Mouse (Mus musculus): ENCODE measurements around the gene Htr2b. TPM values are rescaled to one million over a fixed set of nuclear protein-coding genes. Genes with fewer than 3 reads are reported as not detected.

Gene Htr2b
- polyA plus RNA-seq, 1 experiment: not detected

DNA sequence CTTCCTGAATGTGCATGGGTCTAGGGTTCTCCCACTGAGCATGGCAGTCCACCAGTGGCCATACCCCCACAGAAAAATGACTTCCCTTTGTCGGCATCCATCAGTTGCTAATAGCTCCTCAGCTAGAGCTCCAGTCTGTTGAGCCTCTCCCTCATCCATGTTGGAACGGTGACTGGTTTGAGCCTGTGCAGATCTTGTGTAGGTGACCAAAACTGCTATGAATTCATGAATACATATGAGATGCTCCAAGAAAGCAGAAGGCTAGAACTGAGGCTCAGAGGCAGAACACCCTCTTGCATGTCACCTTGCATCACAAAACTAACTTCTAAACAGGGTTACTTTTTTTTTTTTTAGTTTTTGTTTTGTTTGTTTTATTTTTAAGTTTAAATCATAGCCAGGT, 35.2 kb downstream of the Htr2b start:
- DNase-seq (ENCODE audit: low read depth): no peak
- TF ChIP-seq POLR2A (IDR thresholded peaks at IDR 0.05; ENCODE audit: borderline replicate concordance, extremely low read depth, insufficient read depth, insufficient read length, poor library complexity, severe bottlenecking): no peak
- TF ChIP-seq CTCF (IDR thresholded peaks at IDR 0.05; ENCODE audit: borderline replicate concordance, extremely low read depth, insufficient read depth, insufficient read length): no peak

- DNase-seq (ENCODE audit: low read depth): peak; percentile 98
- TF ChIP-seq CTCF (IDR thresholded peaks at IDR 0.05; ENCODE audit: borderline replicate concordance, extremely low read depth, insufficient read depth, insufficient read length) (peak; percentile 79; the same call in 1 of the 2 replicates), POLR2A (IDR thresholded peaks at IDR 0.05; ENCODE audit: borderline replicate concordance, extremely low read depth, insufficient read depth, insufficient read length, poor library complexity, severe bottlenecking) (peak; percentile 65; the same call in 1 of the 2 replicates)
Observed at GRCm38 (mm10) chr1:86064271-86064991, 47.3 kb downstream of the Htr2b start, which contains the start of gene Psmd1. TSS of gene Psmd1 (plus strand) at chr1:86064387.

- no peak for DNase-seq (ENCODE audit: low read depth)
- no peak for TF ChIP-seq POLR2A (IDR thresholded peaks at IDR 0.05; ENCODE audit: borderline replicate concordance, extremely low read depth, insufficient read depth, insufficient read length, poor library complexity, severe bottlenecking)
- TF ChIP-seq CTCF (IDR thresholded peaks at IDR 0.05; ENCODE audit: borderline replicate concordance, extremely low read depth, insufficient read depth, insufficient read length): no peak; the same call in 1 of the 2 replicates
Observed at GRCm38 (mm10) chr1:86062523-86062922, 49.2 kb downstream of the Htr2b start.

DNA sequence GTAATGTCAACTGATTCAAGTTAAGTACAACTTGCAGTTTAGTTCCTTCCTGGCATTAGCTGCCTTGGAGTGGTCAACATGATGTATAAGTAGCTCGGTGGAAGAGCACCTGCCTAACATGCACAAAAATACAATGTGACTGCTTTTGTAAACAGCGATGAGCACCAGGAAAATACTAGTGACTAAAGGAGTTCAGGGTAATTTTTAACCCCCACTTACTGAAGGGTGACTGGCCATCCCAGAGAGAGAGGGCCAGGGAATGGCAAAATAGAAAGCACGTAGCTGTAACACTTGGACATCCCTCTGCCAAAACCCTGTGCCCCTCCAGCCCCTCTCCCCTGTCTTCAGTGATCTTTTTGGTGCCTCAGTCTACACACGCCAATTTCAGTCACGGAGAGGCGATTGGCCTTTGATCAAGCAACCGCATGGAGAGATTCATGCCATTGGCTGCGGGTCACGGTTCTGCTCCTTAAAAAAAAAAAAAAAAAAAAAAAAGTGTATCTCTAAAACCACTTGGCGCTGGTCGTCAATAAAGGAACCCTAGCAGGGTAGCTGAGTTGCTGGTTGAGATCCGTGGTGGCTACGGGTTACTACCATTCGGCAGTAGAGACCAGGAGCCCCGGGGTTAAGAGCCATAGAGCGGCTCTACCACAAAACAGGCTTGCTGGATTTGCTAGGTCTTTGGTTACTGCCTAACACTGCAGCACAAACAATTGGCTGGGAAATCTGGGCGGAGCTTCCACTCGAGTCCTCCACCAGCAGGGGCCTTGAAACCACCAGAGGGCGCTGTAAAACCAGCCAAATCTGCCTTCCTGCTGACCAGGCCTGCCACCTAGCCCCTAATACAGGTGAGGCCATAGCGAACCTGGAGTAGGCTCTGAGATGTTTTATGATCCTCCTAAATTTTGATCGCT, 52.7 kb downstream of the Htr2b start:
- peak; percentile 96 for TF ChIP-seq CTCF (IDR thresholded peaks at IDR 0.05; ENCODE audit: borderline replicate concordance, extremely low read depth, insufficient read depth, insufficient read length)
- peak; percentile 35; the same call in 1 of the 2 replicates for TF ChIP-seq POLR2A (IDR thresholded peaks at IDR 0.05; ENCODE audit: borderline replicate concordance, extremely low read depth, insufficient read depth, insufficient read length, poor library complexity, severe bottlenecking)
- DNase-seq (ENCODE audit: low read depth): peak; percentile 97

GRCm38 (mm10) chr1:86056284-86056683, 55.5 kb downstream of the Htr2b start:
- no peak for DNase-seq (ENCODE audit: low read depth)
- TF ChIP-seq POLR2A (IDR thresholded peaks at IDR 0.05; ENCODE audit: borderline replicate concordance, extremely low read depth, insufficient read depth, insufficient read length, poor library complexity, severe bottlenecking): no peak
- TF ChIP-seq CTCF (IDR thresholded peaks at IDR 0.05; ENCODE audit: borderline replicate concordance, extremely low read depth, insufficient read depth, insufficient read length): no peak

- peak; percentile 56 for DNase-seq (ENCODE audit: low read depth)
- TF ChIP-seq CTCF (IDR thresholded peaks at IDR 0.05; ENCODE audit: borderline replicate concordance, extremely low read depth, insufficient read depth, insufficient read length): no peak
- no peak for TF ChIP-seq POLR2A (IDR thresholded peaks at IDR 0.05; ENCODE audit: borderline replicate concordance, extremely low read depth, insufficient read depth, insufficient read length, poor library complexity, severe bottlenecking)
Observed at GRCm38 (mm10) chr1:86054943-86055342, 56.8 kb downstream of the Htr2b start.

- DNase-seq (ENCODE audit: low read depth): peak; percentile 95
- TF ChIP-seq CTCF (IDR thresholded peaks at IDR 0.05; ENCODE audit: borderline replicate concordance, extremely low read depth, insufficient read depth, insufficient read length): no peak
- no peak for TF ChIP-seq POLR2A (IDR thresholded peaks at IDR 0.05; ENCODE audit: borderline replicate concordance, extremely low read depth, insufficient read depth, insufficient read length, poor library complexity, severe bottlenecking)
Observed at GRCm38 (mm10) chr1:86053198-86053921, 58.4 kb downstream of the Htr2b start.

Other genes starting within 250 kb of the Htr2b start
- gene Itm2c, start 217.7 kb downstream of the Htr2b start, polyA plus RNA-seq (2012; rRNA removed): 160 and 168 TPM in 2 replicates
- gene 4933407L21Rik, start 183.5 kb downstream of the Htr2b start, polyA plus RNA-seq (2012; rRNA removed): 6.9 and 7.5 TPM in 2 replicates
- 0.01 TPM in 1 of 2 replicates, not detected in the other for gene Gpr55, start 151.0 kb downstream of the Htr2b start, polyA plus RNA-seq (2012; rRNA removed)
- gene Spata3, start 95.2 kb downstream of the Htr2b start, polyA plus RNA-seq (2012; rRNA removed): 0.14 and 0.29 TPM in 2 replicates
- gene 2810459M11Rik, start 66.1 kb downstream of the Htr2b start, polyA plus RNA-seq (2012; rRNA removed): 7.7 and 9.4 TPM in 2 replicates
- gene Psmd1, start 47.6 kb downstream of the Htr2b start, polyA plus RNA-seq (2012; rRNA removed): 88.0 and 89.0 TPM in 2 replicates
- gene Gm21972, start 21.7 kb upstream of the Htr2b start, polyA plus RNA-seq (2012; rRNA removed): 0.74 and 1.3 TPM in 2 replicates
- 22.4 and 23.9 TPM in 2 replicates for gene Armc9, start 42.8 kb upstream of the Htr2b start, polyA plus RNA-seq (2012; rRNA removed)
- gene B3gnt7, start 190.9 kb upstream of the Htr2b start, polyA plus RNA-seq (2012; rRNA removed): 5.6 and 5.8 TPM in 2 replicates
- gene Ncl, start 247.4 kb upstream of the Htr2b start, polyA plus RNA-seq (2012; rRNA removed): 42.5 and 135 TPM in 2 replicates

All from brain, embryonic 14.5 days (tissue).